Mouse (Mus musculus) stomach, postnatal 0 days (tissue): Measurements from ENCODE around the gene Trim25. TPM values are rescaled to one million over a fixed set of nuclear protein-coding genes. Genes with fewer than 3 reads are reported as not detected.

Experiments
- ATAC-seq: fragments of 200-750 bp; cut with Nextera tagmentation; 2 replicates; pipeline ENCODE4 v1.8.0; 2017; ENCODE audit not compliant: low FRiP score, low TSS enrichment
- DNase-seq: peaks from one replicate; pipeline ENCODE4 v3.0.0-alpha.2; 2016; ENCODE audit warnings: low spot score
- H3K27ac ChIP-seq: fragments of 300-500 bp; sonication (generic); replicated peaks from 2 replicates; pipeline ENCODE4 v1.5.1; 2014; ENCODE audit warnings: mild to moderate bottlenecking, control low read depth
- H3K27me3 ChIP-seq: fragments of 300-500 bp; sonication (generic); 2 replicates; pipeline ENCODE4 v1.6.1; 2014; ENCODE audit warnings: low read length; ENCODE audit not compliant: control insufficient read depth, insufficient read depth
- H3K36me3 ChIP-seq: fragments of 300-500 bp; sonication (generic); 2 replicates; pipeline ENCODE4 v1.6.1; 2014; ENCODE audit warnings: low read length, mixed read lengths; ENCODE audit not compliant: control insufficient read depth, insufficient read depth
- H3K4me1 ChIP-seq: fragments of 300-500 bp; sonication (generic); replicated peaks from 2 replicates; pipeline ENCODE4 v1.6.1; 2014; ENCODE audit warnings: antibody characterized with exemption; ENCODE audit not compliant: control insufficient read depth, insufficient read depth
- H3K4me2 ChIP-seq: fragments of 300-500 bp; sonication (generic); replicated peaks from 2 replicates; pipeline ENCODE4 v1.6.1; 2014; ENCODE audit warnings: low read depth, mild to moderate bottlenecking, control low read depth, moderate library complexity
- H3K4me3 ChIP-seq: fragments of 300-500 bp; sonication (generic); 2 replicates; pipeline ENCODE4 v1.5.1; 2014; ENCODE audit warnings: low read depth, low read length, control low read depth
- H3K9ac ChIP-seq: fragments of 300-500 bp; sonication (generic); 2 replicates; pipeline ENCODE4 v1.6.1; 2014; ENCODE audit warnings: mild to moderate bottlenecking, low read length, control low read depth, mixed read lengths
- H3K9me3 ChIP-seq: fragments of 300-500 bp; sonication (generic); 2 replicates; pipeline ENCODE4 v1.6.1; 2016; ENCODE audit warnings: low read length; ENCODE audit not compliant: control insufficient read depth
- CTCF ChIP-seq: IDR thresholded peaks from 2 replicates; pipeline ENCODE4 v1.5.1; 2016; ENCODE audit warnings: antibody characterized with exemption, low read depth, mild to moderate bottlenecking, moderate library complexity
- EP300 ChIP-seq: optimal IDR thresholded peaks from 2 replicates; pipeline ENCODE3; 2016; ENCODE audit warnings: antibody characterized with exemption
- WGBS: fragments of 180-500 bp; shearing (Covaris S2); extraction: QIAGEN DNeasy Blood & Tissue Kit; methylation state at CpG from one replicate; pipeline ENCODE4 v1.1.7; 2014; 5-methylcytosine and 5-hydroxymethylcytosine counted together
- polyA plus RNA-seq: library from polyadenylated mRNA; unstranded; fragments of >200 nt; fragmentation: Nextera tagmentation; extraction: Ambion mirVana; gene quantifications from 2 replicates; pipeline ENCODE4 v1.2.1, GENCODE M21; 2015

The Trim25 gene
- polyA plus RNA-seq, 1 experiment from 2014 or later: 29.5 TPM

- Histone ChIP-seq H3K36me3 (0 out of 2 replicates have a peak, but pooled peaks cover 5% of the 10 kb centered on the region), H3K4me3 (no peak overlapping the region), H3K4me2 (no peak overlapping the region), H3K27me3 (no peaks in the 10 kb centered on the region), H3K9me3 (no peaks in the 10 kb centered on the region), H3K27ac (no peak overlapping the region), H3K9ac (no peak overlapping the region), H3K4me1 (no peaks in the 10 kb centered on the region)
- TF ChIP-seq CTCF (no peak), EP300 (no peak)
- WGBS: 83% methylated on average over 3 of the region's 3 CpGs
- DNase-seq (no peak), ATAC-seq (no peak)
Observed at GRCm38 (mm10) chr11:88953582-88953981, 45.6 kb upstream of the Trim25 start.

GRCm38 (mm10) chr11:88954803-88955202 is 44.4 kb upstream of the Trim25 start:
- H3K4me2 ChIP-seq: peak overlapping the region; percentile 58
- under 1% methylated on average over 4 of the region's 4 CpGs for WGBS
- no peaks in the 10 kb centered on the region for H3K4me1 ChIP-seq
- H3K4me3 ChIP-seq: peak overlapping the region; percentile 52
- H3K9me3 ChIP-seq: no peaks in the 10 kb centered on the region
- no peak for TF ChIP-seq EP300
- TF ChIP-seq CTCF: no peak
- peak overlapping the region; percentile 54 for H3K9ac ChIP-seq
- 0 out of 2 replicates have a peak, but pooled peaks cover 2% of the 10 kb centered on the region for H3K36me3 ChIP-seq
- peak overlapping the region; percentile 81 for H3K27ac ChIP-seq
- H3K27me3 ChIP-seq: no peaks in the 10 kb centered on the region
- ATAC-seq (peak; percentile 53; the same call in 1 of the 2 replicates), DNase-seq (no peak)

DNA sequence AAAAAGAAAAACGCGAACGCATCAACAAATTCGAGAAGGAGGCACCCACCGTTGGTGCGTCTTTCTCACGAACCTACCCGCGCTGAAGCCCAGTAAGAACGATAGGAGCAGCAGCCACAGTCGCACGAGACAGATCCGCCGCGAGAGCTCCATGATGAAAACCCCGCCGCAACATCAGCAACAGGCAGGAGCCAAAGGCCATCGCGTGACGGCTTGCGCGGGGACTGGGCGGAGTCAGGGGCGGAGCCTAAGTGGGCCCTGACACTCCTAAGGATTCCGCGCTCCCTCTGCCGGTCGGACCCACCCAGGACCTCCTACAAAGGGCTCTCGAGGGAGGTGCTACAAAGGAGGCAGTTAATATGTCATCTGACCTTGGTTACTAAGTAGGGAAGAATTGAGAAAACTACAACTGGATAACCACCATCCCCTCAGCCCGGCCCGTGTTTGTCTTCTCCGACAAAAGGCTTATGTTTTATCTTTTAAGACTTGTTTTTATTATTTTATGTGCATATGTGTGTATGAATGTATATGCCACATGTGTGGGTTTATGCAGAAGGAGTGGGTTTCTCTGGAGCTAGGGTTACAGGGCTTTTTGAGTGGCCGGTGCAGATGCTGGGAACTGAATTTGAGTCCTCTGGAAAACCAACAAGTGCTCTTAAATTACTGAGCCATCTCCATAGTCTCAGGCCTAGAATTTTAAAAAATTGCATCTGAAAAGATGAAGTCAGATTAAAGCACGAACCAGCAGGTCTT is 43.8 kb upstream of the Trim25 start, which contains the start of gene Scpep1:
Gene Scpep1 (minus strand): TSS at position 249 of the 753 bp plus-strand sequence.
- Histone ChIP-seq H3K27me3 (no peaks in the 10 kb centered on the region), H3K9ac (peak within 1 kb of the TSS; percentile 54), H3K9me3 (no peaks in the 10 kb centered on the region), H3K27ac (peak within 1 kb of the TSS; percentile 81), H3K4me2 (peak within 1 kb of the TSS; percentile 58), H3K36me3 (0 out of 2 replicates have a peak, but pooled peaks cover 2% of the 10 kb centered on the region), H3K4me1 (no peaks in the 10 kb centered on the region), H3K4me3 (peak within 1 kb of the TSS; percentile 52)
- TF ChIP-seq CTCF (peak; percentile 91), EP300 (no peak)
- 3% methylated on average over 34 of the region's 34 CpGs for WGBS
- ATAC-seq: peak; percentile 99
- peak; percentile 98 for DNase-seq

- DNase-seq (no peak), ATAC-seq (no peak)
- Histone ChIP-seq H3K27me3 (no peaks in the 10 kb centered on the region), H3K9me3 (no peaks in the 10 kb centered on the region), H3K27ac (no peak overlapping the region), H3K9ac (no peak overlapping the region), H3K4me3 (no peak overlapping the region), H3K4me1 (no peaks in the 10 kb centered on the region), H3K4me2 (no peak overlapping the region), H3K36me3 (no peaks in the 10 kb centered on the region)
- TF ChIP-seq EP300 (no peak), CTCF (no peak)
- WGBS: 76% methylated on average over 3 of the region's 3 CpGs
Observed at GRCm38 (mm10) chr11:88958851-88959250, 40.3 kb upstream of the Trim25 start.

DNA sequence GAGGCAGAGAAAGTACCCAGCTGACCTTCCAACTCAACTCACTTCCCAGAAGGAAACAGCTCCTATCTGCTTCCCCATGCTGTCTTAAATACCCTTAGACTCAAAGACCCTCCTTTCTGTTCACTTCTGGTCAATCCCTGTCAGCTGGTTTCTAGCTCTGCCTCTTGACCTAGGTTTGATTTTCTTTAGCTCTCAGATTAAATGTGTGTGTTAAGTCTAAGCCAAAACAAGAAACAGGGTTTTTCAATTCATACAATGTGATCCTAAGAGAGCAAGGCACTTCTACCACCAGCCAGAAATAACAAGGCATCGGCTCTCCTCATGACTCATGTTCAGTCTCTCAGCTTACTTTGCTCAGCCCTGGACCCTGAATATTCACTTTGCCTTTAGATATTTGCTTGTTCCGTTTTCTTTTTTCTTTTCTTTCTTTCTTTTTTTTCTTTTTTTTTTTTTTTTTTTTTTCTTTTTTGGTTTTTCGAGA is 32.3 kb upstream of the Trim25 start, which contains the start of gene Elobl:
Gene Elobl (minus strand): TSS at position 51 of the 481 bp plus-strand sequence.
- TF ChIP-seq EP300 (no peak), CTCF (no peak)
- ATAC-seq (no peak), DNase-seq (no peak)
- no peaks in the 10 kb centered on the region for H3K9me3 ChIP-seq
- no peak within 1 kb of the TSS for H3K4me3 ChIP-seq
- no peaks in the 10 kb centered on the region for H3K36me3 ChIP-seq
- H3K9ac ChIP-seq: no peak within 1 kb of the TSS
- no peaks in the 10 kb centered on the region for H3K27me3 ChIP-seq
- no peaks in the 10 kb centered on the region for H3K4me1 ChIP-seq
- H3K4me2 ChIP-seq: no peak within 1 kb of the TSS
- H3K27ac ChIP-seq: no peak within 1 kb of the TSS
- 78% methylated on average over 2 of the region's 3 CpGs for WGBS
